Mouse (Mus musculus) heart, postnatal 14 days (tissue): ENCODE measurements around the gene Acot3. TPM values are rescaled to one million over a fixed set of nuclear protein-coding genes. Genes with fewer than 3 reads are reported as not detected.
A peak's percentile ranks its signal among the peaks of the same experiment; 100 is the strongest.
"Not testable (repeated sequence)": the region's sequence is repeated elsewhere in the genome, so short reads cannot be mapped to it uniquely, and the experiment has no call there.

Source experiments
- DNase-seq, 2 experiments: peaks; one replicate each; pipeline ENCODE4 v3.0.0; 2021 to 2022
- intact Hi-C: fragments of 180-260 bp; cut with DNase I; formaldehyde crosslinking; loops from one replicate; pipeline ENCODE4 v1.15.1; 2025
- total RNA-seq, 2 experiments: library from RNA; stranded (reverse); gene quantifications; 2 replicates each; pipeline ENCODE4 v1.2.3; 2021

The Acot3 gene
- total RNA-seq, 2 experiments from 2014 or later: 2.1 to 2.8 TPM

GRCm38 (mm10) chr12:84038691-84039111 lies 13.2 kb upstream of the Acot3 start, which contains the start of gene Gm49366:
Gene Gm49366 (plus strand): TSS chr12:84038935.
- DNase-seq: peak; percentile 28 to 54
- intact Hi-C loops: not testable (repeated sequence)

GRCm38 (mm10) chr12:84042248-84042647 lies 9.7 kb upstream of the Acot3 start:
- no peak for DNase-seq
- intact Hi-C loops: no loop called here

DNA sequence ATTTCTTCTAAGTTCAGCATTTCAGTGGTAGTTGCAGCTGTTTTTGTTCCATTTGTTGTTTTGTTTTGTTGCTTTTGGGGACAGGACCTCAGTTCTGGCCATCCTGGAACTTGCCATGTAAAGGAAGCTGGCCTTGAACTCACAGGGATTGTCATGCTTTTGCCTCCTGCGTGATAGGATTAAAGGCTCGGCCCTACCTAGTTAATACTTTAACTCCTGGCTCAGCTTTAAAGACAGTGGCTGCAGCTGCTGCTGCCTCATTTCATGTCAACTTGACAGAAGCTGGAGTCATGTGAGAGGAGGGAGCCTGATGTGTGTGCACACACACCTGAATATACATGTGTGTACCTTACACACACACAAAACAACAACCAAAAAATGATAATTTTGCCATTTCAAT lies 7.9 kb upstream of the Acot3 start:
- DNase-seq: no peak
- intact Hi-C loops: no loop called here

DNA sequence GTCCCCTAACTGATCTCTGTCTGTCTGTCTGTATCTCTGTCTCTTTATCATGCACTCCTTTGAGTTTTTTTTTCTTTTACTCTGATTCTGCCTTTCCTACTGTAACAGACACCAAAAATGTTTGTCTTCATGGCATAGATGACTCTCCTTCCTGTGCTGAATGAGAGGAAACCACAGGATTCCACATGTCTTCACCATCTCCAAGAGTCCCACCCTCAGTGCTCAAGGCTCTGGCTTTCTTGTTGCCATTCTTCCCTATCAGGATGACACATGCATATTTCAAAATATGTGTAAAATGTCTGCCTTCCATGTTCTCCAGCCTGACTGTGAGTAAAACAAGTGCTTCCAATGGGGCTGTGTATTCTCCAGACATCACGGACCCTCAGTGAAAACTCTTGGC lies 5.0 kb upstream of the Acot3 start:
- DNase-seq: no peak
- intact Hi-C loops: no loop called here

DNA sequence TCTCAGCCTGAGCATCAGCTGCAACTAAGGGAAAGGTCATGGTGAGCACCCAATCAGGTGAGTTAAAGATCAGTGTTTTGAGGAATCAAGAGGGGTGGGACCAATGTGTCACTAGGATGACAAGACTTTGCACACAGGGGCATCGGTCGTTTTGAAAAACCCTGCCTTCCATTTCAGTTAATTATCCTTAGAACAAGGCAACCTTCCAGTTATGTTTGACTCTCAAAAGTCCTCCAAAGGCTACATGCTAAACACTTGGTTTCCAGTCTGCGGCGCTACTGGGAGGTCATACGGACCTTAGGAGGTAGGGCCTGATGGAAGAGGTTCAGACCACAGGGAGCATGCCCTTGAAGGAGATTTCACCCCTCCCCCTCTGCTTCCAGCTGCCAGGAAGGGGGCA lies 1.2 kb upstream of the Acot3 start:
- not testable (repeated sequence) for DNase-seq
- intact Hi-C loops: loop anchor here (10.0 kb wide), 1 partner anchor 336 kb away; no protein-coding TSS in a partner anchor

DNA sequence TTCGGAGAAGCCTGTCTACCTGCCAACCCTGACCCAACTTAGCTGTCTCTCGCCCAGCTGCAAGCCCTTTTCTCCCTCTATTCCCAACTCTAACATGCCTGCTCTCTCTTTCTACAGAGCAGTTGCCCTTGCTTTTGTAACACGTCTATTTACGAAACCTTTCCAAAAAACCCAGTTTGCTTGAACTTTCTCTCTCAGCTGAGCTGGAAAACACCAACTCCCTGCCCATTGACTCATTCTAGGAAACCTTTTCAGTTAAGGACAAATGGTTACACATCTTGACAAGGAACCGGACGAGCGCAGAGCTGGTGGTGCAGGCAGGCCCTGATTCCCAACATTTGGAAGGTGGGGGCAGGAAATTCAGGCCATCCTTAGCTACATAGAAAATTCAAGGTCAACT lies 665 bp downstream of the Acot3 start:
- intact Hi-C loops: loop anchor here (10.0 kb wide), 1 partner anchor 338 kb away; no protein-coding TSS in a partner anchor
- no peak for DNase-seq

DNA sequence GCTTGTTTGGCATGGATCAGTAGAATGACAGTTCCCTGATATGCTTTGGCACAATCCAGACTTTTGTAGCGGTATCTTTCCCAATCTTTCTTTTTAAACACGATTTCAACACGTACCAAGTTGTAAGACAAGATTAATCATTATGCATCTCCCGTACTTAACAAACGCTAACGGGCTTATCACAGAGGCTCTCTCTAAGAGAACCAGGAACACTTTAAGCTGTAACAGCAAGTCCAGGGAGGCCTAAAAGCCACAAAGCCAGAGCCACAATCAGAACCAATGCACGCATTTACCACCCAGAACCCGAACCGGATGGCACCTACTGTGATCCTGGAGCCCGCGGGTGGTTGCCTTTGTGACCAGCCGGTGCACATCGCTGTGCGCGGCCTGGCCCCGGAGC lies 1.2 kb downstream of the Acot3 start:
- peak in 1 of 2 experiments; percentile 14 for DNase-seq
- intact Hi-C loops: loop anchor here (10.0 kb wide), 1 partner anchor 338 kb away; no protein-coding TSS in a partner anchor

DNA sequence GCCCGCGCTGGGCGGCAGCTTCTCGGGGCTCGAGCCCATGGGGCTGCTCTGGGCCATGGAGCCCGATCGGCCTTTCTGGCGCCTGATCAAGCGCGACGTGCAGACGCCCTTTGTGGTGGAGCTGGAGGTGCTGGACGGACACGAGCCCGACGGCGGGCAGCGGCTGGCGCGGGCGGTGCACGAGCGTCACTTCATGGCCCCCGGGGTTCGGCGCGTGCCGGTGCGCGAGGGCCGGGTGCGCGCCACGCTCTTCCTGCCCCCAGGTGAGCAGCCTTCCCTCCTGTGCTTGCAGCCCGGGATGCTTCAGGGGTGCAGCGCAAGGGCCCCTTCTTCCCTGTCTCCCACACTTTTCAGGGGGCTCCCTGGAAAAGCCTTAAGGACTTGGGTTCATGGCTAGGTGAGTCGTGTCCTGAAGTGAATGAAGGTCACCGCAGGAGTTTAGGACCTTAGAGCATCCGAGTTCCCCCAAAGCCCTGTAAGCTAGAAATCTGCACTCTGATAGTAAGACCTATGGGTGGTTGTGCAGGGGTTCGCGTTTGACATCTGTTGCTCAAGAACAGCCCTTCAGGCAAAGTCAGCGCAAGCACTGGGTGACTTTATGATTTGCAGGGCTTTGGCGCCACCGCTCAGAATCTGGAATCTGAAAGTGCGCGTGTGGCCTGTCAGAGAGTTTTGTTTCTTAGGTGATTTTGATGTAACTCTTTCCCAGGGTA lies 1.9 kb downstream of the Acot3 start:
- peak; percentile 16 to 32 for DNase-seq
- intact Hi-C loops: loop anchor here (10.0 kb wide), 1 partner anchor 339 kb away; no protein-coding TSS in a partner anchor

- peak in 1 of 2 experiments; percentile 36 for DNase-seq
- intact Hi-C loops: loop anchor here (1.0 to 10.0 kb wide), 2 partner anchors 90 to 226 kb away; no protein-coding TSS in a partner anchor
Measured at GRCm38 (mm10) chr12:84060946-84061345, 9.0 kb downstream of the Acot3 start.

- intact Hi-C loops: loop anchor here (10.0 kb wide), 1 partner anchor 228 kb away; no protein-coding TSS in a partner anchor
Measured at GRCm38 (mm10) chr12:84062336-84062735, 10.4 kb downstream of the Acot3 start.

DNA sequence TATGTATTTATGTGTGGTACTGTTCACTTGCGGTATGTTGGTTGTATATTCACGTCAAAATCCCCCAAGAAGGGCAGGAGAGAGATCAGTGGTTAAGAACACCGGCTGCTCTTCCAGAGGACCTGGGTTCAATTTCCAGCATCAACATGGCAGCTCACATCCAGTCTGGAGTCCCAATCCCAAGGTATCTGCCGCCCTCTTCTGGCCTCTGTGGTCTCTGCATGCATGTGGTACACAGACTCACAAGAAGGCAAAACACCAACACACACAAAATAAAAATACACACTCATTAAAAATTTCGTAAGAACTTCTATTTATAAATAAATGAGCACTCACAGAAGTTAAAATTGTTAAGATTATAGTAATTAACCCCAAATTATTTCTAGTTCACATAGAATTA lies 11.3 kb downstream of the Acot3 start:
- intact Hi-C loops: loop anchor here (10.0 kb wide), 1 partner anchor 228 kb away; no protein-coding TSS in a partner anchor
- DNase-seq: peak in 1 of 2 experiments; percentile 18

More at GRCm38 (mm10) chr12:84062336-84062735, 10.4 kb downstream of the Acot3 start:
- DNase-seq: no peak

GRCm38 (mm10) chr12:84063833-84064232 lies 11.9 kb downstream of the Acot3 start:
- no peak for DNase-seq
- intact Hi-C loops: loop anchor here (10.0 kb wide), 1 partner anchor 229 kb away; no protein-coding TSS in a partner anchor

- intact Hi-C loops: loop anchor here (10.0 kb wide), 1 partner anchor 230 kb away; no protein-coding TSS in a partner anchor
- no peak for DNase-seq
Measured at GRCm38 (mm10) chr12:84064621-84065020, 12.7 kb downstream of the Acot3 start.

DNA sequence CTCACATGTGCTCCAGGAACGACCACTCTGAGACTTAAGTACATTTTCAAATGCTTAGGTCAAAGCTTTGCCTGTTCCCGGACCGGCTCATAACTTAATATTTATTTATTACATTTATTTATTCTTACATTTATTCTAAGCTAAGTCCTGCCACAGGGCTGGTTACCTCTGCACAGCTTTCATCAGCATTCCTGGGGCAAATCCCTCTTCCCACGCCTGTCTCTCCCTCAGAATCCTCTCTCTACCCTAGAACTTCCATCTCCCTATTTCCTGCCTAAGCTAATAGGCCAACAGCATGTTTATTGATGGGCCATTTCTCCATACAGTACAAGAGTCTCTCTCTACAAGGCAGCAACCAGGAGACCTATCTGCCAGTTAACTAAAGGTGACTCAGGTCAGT lies 15.8 kb downstream of the Acot3 start:
- intact Hi-C loops: loop anchor here (10.0 kb wide), 1 partner anchor 233 kb away; no protein-coding TSS in a partner anchor
- no peak for DNase-seq

- intact Hi-C loops: loop anchor here (10.0 kb wide), 1 partner anchor 233 kb away; no protein-coding TSS in a partner anchor
- no peak for DNase-seq
Measured at GRCm38 (mm10) chr12:84068296-84068695, 16.4 kb downstream of the Acot3 start.

- intact Hi-C loops: loop anchor here (10.0 kb wide), 1 partner anchor 234 kb away; no protein-coding TSS in a partner anchor
Measured at GRCm38 (mm10) chr12:84068986-84069385, 17.0 kb downstream of the Acot3 start, which contains the start of gene Acot5. Gene Acot5 (plus strand): TSS chr12:84069325.

GRCm38 (mm10) chr12:84069582-84069981 lies 17.6 kb downstream of the Acot3 start:
- DNase-seq: peak; percentile 27 to 58
- intact Hi-C loops: loop anchor here (10.0 kb wide), 1 partner anchor 235 kb away; no protein-coding TSS in a partner anchor

More at GRCm38 (mm10) chr12:84068986-84069385, 17.0 kb downstream of the Acot3 start, which contains the start of gene Acot5:
- no peak for DNase-seq

- no peak for DNase-seq
- intact Hi-C loops: no loop called here
Measured at GRCm38 (mm10) chr12:84071696-84072095, 19.8 kb downstream of the Acot3 start.

DNA sequence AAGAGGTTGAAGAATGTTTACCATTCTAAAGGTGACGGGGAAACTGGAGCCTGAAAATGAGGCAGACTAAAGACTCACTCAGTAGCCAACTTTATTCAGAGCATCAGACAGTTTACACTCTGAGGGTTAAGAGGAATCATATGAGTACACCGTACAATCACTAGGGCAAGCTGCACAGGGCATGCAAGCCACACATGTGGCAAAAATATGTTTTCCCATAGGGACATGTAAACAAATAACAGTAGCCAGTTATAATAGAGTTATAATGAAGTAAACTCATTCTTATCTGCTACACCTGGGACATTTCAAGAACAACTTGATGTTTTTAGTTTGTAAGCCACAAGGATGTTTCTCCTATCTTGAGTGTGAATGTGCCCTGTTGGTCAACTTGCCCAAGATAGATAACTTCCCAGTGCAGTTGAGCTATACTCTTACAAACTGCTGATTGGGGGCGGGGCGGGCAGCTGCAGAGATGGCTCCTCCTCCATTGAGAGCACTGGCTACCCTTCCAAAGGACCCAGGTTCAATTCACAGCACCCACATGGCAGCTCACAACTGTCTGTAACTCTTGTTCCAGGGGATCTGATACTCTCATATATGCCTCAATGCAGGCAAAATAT lies 25.5 kb downstream of the Acot3 start:
- no peak for DNase-seq
- intact Hi-C loops: no loop called here

DNA sequence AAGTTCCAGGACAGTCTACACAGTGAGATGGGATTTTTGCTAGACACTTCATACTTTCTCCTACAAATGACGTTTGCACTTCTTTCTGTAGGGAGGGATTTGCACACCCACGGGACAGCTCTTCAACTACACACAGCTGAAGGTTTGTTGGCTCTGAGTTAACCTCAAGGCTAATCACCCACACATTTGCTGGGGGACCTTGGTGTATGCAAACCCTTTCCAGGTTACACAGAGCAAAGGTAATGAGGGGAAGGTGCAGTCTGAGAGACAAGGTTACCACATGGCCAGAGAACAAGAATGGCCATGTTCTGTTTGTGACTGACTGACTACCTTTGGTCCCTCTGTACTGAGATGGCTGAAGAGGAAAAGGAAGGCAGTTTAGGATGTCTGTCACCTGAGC lies 31.9 kb downstream of the Acot3 start:
- DNase-seq: no peak
- intact Hi-C loops: no loop called here

GRCm38 (mm10) chr12:84084581-84084980 lies 32.6 kb downstream of the Acot3 start:
- intact Hi-C loops: no loop called here

More at GRCm38 (mm10) chr12:84084581-84084980, 32.6 kb downstream of the Acot3 start:
- no peak for DNase-seq
